Mouse (Mus musculus) lung, postnatal 10 days (tissue): ENCODE results near the gene Cfap57.

ENCODE experiments used
- DNase-seq: peaks from one replicate; pipeline ENCODE4 v3.0.0; 2021

Cfap57 gene

GRCm38 (mm10) chr4:118620279-118620966 is at the start of gene Cfap57, which contains the start of gene Ebna1bp2:
TSS of gene Cfap57 (minus strand) at chr4:118620777.
TSS of gene Ebna1bp2 (plus strand) at chr4:118620799.
- peak; percentile 95 for DNase-seq

GRCm38 (mm10) chr4:118658652-118659051 is 38.1 kb upstream of the Cfap57 start, which contains the start of gene Olfr62:
TSS of gene Olfr62 (plus strand) at chr4:118658952.
- DNase-seq, result no peak

- DNase-seq, result peak; percentile 59
Measured at GRCm38 (mm10) chr4:118645234-118645633, 24.7 kb upstream of the Cfap57 start.

- peak; percentile 30 for DNase-seq
Measured at GRCm38 (mm10) chr4:118642346-118643190, 22.0 kb upstream of the Cfap57 start.

GRCm38 (mm10) chr4:118630261-118630660 is 9.7 kb upstream of the Cfap57 start:
- DNase-seq, result no peak

- no peak for DNase-seq
Measured at GRCm38 (mm10) chr4:118621781-118622180, 1.2 kb upstream of the Cfap57 start.

- no peak for DNase-seq
Measured at GRCm38 (mm10) chr4:118620967-118621320, 367 bp upstream of the Cfap57 start.

- no peak for DNase-seq
Measured at GRCm38 (mm10) chr4:118615412-118615811, 5.2 kb downstream of the Cfap57 start.

GRCm38 (mm10) chr4:118612619-118613018 is 8.0 kb downstream of the Cfap57 start:
- DNase-seq, result peak; percentile 62

- DNase-seq, result no peak
Measured at GRCm38 (mm10) chr4:118609836-118610235, 10.7 kb downstream of the Cfap57 start.

- no peak for DNase-seq
Measured at GRCm38 (mm10) chr4:118604065-118604464, 16.5 kb downstream of the Cfap57 start.

GRCm38 (mm10) chr4:118589733-118590130 is 30.8 kb downstream of the Cfap57 start:
- DNase-seq, result no peak

- DNase-seq, result no peak
Measured at GRCm38 (mm10) chr4:118589053-118589732, 31.4 kb downstream of the Cfap57 start.

GRCm38 (mm10) chr4:118582629-118583028 is 37.9 kb downstream of the Cfap57 start:
- no peak for DNase-seq

GRCm38 (mm10) chr4:118581508-118581907 is 39.1 kb downstream of the Cfap57 start:
- DNase-seq, result no peak

GRCm38 (mm10) chr4:118579313-118579712 is 41.3 kb downstream of the Cfap57 start:
- DNase-seq, result peak; percentile 54

GRCm38 (mm10) chr4:118576097-118576496 is 44.5 kb downstream of the Cfap57 start:
- DNase-seq, result peak; percentile 90

GRCm38 (mm10) chr4:118571441-118571840 is 49.1 kb downstream of the Cfap57 start:
- no peak for DNase-seq

- no peak for DNase-seq
Measured at GRCm38 (mm10) chr4:118569320-118569719, 51.3 kb downstream of the Cfap57 start.

GRCm38 (mm10) chr4:118568709-118569108 is 51.9 kb downstream of the Cfap57 start:
- no peak for DNase-seq

- peak; percentile 77 for DNase-seq
Measured at GRCm38 (mm10) chr4:118566161-118566676, 54.4 kb downstream of the Cfap57 start.

GRCm38 (mm10) chr4:118564926-118565279 is 55.7 kb downstream of the Cfap57 start:
- DNase-seq, result no peak
